Mouse (Mus musculus) spleen, postnatal 4 days (tissue): ENCODE measurements around the gene Gbp10.
"Not testable (repeated sequence)": the region's sequence is repeated elsewhere in the genome, so short reads cannot be mapped to it uniquely, and the experiment has no call there.

Source experiments
- DNase-seq, 2 experiments: peaks; one replicate each; pipeline ENCODE4 v3.0.0; 2022; ENCODE audit warnings: low spot score in 2 of 2

The Gbp10 gene

DNA sequence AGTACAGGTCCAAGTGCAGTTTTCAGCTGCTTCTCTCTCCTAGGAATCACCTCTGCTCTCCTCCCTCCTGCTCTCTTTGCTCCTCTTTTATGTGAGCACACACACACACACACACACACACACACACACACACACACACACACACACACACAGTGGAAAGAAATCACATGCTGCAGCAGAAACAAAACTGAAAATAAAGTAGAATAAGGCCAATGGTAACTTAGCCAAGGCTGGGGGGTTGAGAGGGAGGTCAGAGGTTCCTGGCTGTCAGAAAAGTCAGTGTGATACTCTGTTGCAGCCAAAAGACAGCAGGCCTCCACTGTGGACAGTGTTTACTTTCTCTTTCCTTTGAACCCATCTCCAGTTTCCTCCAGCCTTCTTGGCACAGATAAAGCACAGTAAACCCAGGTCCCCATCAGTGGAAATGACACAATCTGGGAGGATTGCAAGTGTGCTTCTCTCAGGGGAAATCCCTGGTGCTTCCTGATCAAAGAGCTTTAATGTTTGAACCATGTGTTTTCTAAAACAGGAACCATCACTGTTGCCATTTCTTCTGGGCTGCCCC is at the start of gene Gbp10:
Gene Gbp10, minus strand, starts transcription at position 51 of the 565 bp plus-strand sequence.
- DNase-seq = not testable (repeated sequence)

DNA sequence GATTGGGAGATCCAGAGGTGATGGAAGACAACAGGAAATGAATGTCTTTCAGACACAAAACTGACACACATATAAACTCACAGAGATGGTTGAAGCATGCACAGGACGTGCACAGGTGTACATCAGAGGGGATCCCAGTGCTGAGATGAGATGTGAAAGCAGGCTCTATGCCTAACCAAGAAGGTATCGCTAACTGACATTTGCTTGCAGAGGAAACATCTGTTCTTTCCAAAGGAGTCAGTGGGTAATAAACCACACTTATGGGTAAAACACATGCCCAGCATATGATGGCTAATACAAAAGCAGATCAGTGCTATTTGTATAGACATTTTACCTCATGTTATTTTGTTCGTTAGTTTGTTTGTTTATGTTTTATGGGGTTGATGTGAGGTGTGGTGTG is 21.3 kb upstream of the Gbp10 start:
- not testable (repeated sequence) for DNase-seq

DNA sequence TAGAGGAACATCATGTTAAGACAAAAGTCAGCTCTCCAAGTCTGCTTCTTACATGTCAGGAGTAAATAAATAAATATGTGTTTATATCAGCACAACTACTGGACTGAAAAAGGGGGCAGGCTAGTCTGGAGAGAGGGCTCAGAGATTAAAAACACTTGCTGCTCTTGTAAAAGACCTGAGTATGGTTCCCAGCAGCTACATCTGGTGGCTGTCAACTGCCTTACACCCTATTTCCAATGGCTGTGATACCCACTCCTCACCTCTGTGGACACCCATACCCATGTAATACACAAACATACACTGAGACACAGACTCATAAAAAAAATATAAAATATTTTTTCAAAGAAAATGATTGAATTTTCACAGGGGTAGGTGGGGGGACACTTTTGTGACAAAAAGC is 13.2 kb upstream of the Gbp10 start:
- DNase-seq = no peak

DNA sequence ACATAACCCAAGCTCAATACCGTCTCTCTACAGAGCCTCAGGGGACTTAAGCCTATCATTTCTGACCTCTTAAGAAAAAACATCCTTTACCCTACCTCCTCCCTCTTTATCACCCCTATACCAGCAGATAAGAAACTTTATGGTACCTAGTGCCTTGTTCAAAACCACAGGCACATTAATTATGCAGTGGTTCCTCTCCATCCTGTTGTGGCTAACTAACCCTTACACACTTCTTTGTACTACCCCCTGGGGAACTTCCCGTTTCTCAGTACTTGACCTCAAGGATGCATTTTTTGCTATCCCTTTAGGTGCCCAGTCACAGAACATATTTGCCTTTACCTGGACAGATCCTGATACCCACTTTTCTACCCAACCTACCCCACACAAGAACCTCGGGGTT is 5.4 kb upstream of the Gbp10 start:
- not testable (repeated sequence) for DNase-seq

DNA sequence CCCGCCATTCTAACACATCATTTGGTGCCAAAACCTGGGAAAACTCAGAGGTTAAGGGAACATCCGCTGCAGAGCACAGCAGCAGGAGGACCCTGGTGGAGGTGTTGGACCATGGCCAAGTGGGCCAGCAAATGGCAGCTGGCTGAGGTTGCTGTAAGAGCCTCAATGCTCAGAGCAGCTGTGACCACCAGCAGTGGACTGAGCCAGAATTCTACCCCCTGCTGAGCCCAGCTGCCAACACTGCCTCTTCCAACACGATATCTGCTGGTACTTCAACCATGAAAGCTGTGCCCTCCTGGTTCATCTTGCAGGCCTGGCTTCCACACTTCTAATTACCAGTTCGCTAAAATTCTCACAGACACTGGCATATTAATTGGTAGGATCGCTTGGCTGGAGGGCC is 1.6 kb upstream of the Gbp10 start:
- not testable (repeated sequence) for DNase-seq

DNA sequence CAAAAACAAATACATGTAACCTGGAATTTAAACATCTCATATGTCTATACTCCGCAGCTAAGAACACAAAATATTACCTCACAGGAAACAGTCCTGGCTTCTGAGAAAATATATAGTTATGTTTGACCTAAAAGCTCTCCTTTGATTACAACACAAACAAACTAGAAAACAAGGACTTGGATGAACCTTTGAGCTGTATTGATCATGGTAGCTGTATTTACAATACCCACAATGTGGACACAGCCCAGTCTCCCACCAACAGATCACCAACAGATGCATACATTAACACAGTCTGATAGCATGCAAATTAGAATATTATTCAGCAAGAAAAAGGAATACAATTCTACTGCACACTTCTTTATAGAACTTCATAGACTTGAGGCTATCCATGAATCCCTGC is 931 bp downstream of the Gbp10 start:
- DNase-seq = not testable (repeated sequence)

DNA sequence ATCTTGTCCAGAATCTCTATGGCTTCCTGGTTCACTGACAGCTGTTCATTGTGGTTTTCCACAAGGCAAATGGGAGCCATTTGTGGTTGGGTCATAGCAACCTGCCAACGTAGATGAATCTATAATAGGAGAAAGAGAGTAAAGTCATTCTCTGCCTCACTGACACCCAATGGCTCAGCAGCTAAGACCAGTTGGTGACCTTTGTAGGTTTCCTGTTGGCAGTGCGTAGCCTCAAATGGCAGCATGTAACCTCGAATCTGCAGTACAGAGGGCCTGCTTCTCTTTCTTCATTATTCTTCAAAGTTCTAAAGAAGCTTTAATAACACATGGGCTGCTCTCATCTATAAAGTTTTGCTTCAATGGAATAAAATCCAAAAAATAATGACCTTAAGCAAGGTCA is 3.3 kb downstream of the Gbp10 start:
- not testable (repeated sequence) for DNase-seq

DNA sequence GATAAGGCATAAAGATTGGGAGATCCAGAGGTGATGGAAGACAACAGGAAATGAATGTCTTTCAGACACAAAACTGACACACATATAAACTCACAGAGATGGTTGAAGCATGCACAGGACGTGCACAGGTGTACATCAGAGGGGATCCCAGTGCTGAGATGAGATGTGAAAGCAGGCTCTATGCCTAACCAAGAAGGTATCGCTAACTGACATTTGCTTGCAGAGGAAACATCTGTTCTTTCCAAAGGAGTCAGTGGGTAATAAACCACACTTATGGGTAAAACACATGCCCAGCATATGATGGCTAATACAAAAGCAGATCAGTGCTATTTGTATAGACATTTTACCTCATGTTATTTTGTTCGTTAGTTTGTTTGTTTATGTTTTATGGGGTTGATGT is 30.4 kb downstream of the Gbp10 start:
- DNase-seq = not testable (repeated sequence)

DNA sequence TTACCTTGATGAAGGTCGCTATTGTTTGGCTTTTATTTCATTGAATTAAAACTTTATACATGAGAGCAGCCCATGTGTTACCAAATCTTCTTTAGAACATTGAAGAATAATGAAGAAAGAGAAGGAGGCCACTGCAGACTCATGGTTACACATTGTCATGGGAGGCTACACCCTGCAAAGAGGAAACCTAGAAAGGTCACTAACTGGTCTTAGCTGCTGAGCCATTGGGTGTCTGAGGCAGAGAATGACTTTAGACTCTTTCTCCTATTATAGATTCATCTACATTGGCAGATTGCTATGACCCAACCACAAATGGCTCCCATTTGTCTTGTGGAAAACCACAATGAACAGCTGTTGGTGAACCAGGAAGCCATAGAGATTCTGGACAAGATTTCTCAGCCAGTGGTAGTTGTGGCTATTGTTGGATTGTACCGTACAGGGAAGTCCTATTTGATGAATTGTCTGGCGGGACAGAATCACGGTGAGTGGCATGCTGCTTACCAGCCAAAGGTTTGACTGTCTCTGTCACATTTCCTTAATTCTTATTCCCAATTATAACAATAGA is 38.5 kb downstream of the Gbp10 start:
- not testable (repeated sequence) for DNase-seq

DNA sequence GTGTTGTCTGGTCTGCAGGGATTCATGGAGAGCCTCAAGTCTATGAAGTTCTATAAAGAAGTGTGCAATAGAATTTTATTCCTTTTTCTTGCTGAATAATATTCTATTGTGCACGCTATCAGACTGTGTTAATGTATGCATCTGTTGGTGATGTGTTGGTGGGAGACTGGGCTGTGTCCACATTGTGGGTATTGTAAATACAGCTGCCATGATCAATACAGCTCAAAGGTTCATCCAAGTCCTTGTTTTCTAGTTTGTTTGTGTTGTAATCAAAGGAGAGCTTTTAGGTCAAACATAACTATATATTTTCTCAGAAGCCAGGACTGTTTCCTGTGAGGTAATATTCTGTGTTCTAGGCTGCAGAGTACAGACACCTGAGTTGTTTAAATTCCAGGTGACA is 40.2 kb downstream of the Gbp10 start:
- DNase-seq = not testable (repeated sequence)

DNA sequence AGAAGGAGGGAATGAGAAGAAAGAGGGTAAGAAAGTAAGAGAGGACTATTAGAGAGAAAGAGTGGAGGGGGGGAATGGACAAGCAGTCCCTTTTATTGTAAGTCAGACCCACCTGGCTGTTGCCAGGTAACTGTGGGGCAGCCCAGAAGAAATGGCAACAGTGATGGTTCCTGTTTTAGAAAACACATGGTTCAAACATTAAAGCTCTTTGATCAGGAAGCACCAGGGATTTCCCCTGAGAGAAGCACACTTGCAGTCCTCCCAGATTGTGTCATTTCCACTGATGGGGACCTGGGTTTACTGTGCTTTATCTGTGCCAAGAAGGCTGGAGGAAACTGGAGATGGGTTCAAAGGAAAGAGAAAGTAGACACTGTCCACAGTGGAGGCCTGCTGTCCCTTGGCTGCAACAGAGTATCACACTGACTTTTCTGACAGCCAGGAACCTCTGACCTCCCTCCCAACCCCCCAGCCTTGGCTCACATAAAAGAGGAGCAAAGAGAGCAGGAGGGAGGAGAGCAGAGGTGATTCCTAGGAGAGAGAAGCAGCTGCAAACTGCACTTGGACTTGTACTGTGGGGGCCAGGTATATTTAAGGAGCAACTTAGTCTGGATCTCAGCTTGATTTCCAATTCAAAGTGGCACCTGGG is 41.3 kb downstream of the Gbp10 start:
- DNase-seq = not testable (repeated sequence)

DNA sequence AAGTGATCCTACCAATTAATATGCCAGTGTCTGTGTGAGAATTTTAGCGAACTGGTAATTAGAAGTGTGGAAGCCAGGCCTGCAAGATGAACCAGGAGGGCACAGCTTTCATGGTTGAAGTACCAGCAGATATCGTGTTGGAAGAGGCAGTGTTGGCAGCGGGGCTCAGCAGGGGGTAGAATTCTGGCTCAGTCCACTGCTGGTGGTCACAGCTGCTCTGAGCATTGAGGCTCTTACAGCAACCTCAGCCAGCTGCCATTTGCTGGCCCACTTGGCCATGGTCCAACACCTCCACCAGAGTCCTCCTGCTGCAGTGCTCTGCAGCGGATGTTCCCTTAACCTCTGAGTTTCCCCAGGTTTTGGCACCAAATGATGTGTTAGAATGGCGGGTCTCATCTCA is 43.0 kb downstream of the Gbp10 start:
- DNase-seq = not testable (repeated sequence)

DNA sequence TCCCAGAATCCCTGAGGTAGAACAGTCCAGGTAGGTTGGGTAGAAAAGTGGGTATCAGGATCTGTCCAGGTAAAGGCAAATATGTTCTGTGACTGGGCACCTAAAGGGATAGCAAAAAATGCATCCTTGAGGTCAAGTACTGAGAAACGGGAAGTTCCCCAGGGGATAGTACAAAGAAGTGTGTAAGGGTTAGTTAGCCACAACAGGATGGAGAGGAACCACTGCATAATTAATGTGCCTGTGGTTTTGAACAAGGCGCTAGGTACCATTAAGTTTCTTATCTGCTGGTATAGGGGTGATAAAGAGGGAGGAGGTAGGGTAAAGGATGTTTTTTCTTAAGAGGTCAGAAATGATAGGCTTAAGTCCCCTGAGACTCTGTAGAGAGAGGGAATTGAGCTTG is 46.8 kb downstream of the Gbp10 start:
- DNase-seq = not testable (repeated sequence)

DNA sequence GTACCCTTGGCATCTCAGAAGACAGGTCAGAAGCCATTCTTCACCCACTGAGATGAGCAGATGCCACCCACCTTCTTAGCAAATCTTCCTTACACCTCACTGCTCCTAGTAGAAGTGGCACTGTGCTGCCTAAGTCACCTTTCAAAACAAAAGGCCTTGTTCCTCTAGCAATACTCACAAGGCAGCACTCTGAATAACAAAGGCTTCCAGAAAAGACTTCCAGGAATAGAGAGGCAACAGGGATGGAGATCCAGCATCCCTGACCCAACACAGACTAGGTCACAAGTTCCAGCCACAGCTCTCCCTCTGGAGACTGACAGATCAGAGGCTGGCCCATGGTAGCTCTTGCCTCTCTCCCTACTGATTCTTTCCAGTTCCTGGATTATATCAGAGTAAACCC is 57.9 kb downstream of the Gbp10 start:
- DNase-seq = no peak
